Mouse (Mus musculus) gastrocnemius, adult 18-20 months (tissue): ENCODE measurements around the gene Lpcat1. TPM values are rescaled to one million over a fixed set of nuclear protein-coding genes. Genes with fewer than 3 reads are reported as not detected.
A peak's percentile ranks its signal among the peaks of the same experiment; 100 is the strongest.

ENCODE experiments used
- DNase-seq: peaks from one replicate; pipeline ENCODE4 v3.0.0; 2021; ENCODE audit warnings: low spot score
- long read RNA-seq, 2 experiments: library from polyadenylated mRNA; stranded (forward); transcript quantifications; one replicate each; pipeline ENCODE4 v2.0.0; 2021
- total RNA-seq, 2 experiments: library from RNA; stranded (reverse); gene quantifications; 2 replicates each; pipeline ENCODE4 v1.2.3; 2021

Lpcat1 gene
- 1 to 10 TPM; 2.3 to 2.4 TPM for total RNA-seq
- long read RNA-seq, experiment 1, partial matches to known transcripts: 0 of 6 reads
- long read RNA-seq, experiment 1, other reads (novel, unspliced or antisense): 4 of 6 reads
- long read RNA-seq, experiment 2, partial matches to known transcripts: 0 of 1 reads
- long read RNA-seq, experiment 2, other reads (novel, unspliced or antisense): 0 of 1 reads

DNA sequence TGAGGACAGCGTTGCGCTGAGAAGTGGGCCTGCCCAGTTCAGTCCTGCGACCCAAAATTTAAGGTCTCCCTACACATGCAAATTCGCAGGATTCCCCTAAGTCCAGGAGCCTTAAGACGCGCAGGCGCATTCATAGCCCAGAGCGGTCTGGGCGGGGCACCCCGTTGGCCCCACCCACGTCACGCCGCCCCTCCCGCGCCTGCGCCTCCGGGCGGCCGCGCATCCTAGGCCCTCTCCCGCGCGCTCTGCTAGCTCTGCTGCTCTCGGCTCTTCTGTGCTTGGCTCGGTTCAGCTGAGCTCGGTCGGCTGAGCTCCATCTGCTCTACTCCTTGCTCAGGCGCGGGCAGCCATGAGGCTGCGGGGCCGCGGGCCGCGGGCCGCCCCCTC, at the start of gene Lpcat1:
TSS of gene Lpcat1 (plus strand) at position 164 of the 387 bp plus-strand sequence.
- peak; percentile 77 for DNase-seq

DNA sequence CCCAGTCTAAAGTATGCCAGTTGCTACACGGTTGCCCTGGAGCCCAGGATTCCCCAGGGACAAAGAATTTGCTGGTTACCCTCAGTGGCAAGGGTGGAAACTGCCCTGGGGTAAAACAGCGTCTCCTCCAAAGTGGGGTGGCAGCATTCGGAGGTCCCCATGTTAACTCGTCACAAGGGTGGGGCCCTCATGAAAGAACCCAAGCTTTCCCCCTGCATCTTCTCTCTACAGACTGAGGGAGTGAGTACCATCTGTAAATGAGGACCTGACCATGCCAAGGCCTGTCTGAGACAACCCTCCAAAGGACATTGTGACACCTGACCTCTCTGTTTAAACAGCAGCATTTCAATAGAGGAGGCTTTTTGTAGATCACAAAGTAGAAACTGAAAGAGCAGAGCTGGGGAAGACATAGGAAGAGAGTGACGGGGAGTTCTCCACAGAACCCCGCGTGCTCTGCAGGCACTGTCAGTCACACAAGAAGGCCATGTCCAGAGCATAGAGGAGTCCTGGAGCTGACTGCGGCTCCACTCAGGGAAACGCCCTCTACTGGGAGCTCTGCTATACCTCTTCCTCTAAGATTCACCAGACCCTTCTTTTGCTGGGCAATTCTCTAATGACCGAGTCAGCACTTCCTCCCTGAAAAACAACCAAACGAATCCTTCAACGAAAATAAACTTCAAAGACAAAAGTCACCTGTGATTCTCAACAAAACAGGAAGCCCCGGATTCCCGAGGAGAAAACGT, 49.3 kb upstream of the Lpcat1 start:
- no peak for DNase-seq

GRCm38 (mm10) chr13:73418297-73418696, 48.7 kb upstream of the Lpcat1 start:
- no peak for DNase-seq

DNA sequence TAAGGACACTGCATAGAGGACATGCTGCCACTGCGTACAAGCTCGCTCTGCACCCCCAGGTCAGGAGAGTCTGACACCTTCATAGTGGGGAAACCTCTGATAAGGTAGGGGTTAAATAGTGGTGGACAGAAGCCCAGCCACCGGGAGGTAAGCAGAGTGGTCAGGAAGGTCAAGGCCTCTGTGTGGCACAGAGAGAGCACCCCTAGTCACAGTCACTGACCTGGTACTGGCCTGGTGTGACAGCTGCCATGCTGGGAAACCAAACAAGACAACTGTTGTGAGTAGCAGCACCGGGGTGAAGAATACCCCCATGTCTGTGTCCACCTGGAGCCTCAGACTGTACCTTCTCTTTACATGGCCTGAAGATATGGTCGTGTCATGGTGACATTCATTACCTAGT, 47.8 kb upstream of the Lpcat1 start:
- no peak for DNase-seq

DNA sequence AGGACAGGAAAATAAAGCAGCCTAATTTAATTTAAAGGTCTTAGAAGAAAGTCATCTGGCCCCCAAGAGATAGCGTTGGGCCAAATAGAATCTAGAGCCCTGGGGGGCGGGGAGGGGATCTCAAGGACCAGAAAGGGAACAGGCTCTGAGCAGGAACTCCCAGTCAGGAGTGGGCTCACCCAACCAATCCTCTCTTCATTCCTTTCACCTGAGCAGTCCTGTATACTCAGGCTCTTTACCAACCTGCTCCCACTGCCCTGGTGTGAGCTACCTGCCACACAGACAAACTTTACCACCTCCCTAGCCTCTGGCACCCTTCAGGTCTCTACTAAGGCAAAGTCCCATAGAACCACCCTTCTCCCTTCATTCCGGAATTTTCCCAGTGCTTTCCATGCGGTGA, 44.0 kb upstream of the Lpcat1 start:
- no peak for DNase-seq

DNA sequence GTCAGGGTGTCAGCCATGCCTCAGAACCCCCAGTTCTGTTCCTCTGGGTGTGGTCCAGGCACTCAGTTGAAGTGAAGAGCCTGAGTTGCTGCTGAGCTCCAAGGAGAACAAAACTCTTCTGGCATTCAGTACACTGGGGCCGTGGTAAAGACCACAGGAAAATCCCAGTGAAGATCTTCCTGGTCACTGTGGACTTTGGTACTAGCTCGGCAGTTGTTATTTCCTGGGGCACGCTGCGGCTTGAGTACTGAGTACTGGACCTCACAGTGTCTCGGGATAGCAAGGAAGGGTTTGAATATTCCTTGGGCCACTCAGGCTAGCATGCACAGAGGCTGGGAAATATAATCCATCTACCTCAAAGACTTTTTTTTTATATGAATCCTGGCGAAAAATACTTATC, 42.0 kb upstream of the Lpcat1 start:
- DNase-seq: no peak

- peak; percentile 56 for DNase-seq
These were observed 41.0 kb upstream of the Lpcat1 start for GRCm38 (mm10) chr13:73425839-73426490.

DNA sequence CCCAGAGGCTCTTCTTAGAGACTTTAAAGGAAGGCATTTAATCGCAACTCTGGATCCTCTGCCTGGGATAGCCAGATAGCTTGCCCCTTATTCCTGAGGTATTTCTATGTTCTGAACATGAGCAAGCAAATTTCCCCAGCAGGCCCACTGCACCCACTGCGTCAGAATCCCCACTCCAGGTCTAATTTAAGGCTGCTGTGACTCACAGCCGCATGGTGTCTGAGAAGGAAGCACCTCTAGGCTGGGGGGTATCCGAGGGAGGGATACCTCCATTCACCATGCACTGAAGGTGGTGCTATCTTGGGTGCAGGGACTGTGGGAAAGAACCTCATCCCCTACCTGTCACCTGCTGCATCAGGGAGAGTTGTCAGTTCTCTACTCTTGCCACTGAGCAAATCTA, 40.4 kb upstream of the Lpcat1 start:
- DNase-seq: no peak

DNA sequence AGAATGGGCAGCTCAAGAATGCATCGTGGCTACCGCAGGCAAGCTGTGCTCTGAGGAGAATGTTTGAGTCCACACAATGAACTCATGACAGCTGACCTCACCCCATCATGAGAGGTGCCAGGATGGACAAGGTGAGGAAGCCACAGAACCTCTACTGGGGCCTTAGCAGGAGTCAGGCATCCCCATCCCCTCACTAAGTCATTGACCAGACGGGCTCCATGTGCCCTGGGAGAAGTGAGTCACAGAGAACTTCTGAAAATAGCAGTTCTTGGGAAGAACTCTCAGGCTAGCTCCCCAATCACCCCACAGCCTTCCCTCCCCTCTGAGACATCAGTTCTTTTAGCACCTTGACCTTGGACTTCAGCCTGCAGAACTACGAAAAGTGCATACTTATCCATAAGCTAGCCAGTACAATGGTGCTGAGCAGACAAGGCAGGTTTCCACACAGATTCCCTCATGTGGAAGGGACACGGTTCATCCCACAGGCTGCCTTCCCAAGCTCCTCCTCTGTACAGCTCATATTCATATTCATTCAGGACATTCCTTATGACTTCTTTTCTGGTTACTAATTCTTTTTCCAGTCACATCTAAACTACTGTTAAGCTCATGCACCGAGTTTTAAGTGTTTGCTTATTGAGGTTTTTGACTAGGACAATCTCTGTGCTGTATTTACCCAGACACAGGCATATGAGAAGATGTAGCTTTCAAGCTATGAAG, 37.2 kb upstream of the Lpcat1 start:
- DNase-seq: no peak

DNA sequence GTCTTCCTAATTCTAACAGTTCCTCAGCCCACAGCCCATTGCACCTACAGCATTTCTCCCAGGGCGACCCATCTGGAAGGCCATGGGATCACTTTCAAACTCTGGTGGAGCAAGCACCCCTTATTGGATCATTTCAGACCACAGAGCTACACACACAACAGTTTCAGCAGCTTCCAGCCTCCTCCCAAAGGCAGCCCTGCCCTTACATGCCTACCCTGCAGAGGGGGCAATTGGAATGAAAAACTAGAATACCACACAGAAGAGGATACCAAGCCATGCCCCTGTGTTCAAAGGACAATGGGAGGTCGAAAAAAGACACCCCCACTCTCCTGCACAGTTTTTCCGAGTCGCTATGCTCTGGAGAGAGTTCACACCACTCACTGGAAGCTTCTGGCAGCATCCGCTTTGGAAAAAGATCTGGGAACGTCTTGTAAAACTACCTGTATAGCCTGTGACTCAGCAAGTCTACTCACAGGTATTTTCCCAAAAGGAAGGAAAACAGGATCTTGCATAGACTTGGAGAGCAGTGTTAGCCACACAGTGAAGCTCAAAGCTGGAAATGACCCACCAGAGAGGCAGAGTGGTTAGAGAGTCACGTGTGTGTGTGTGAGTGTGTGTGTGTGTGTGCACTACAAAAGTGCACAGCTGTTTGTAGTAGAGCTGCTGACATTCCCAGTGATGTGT, 34.4 kb upstream of the Lpcat1 start:
- no peak for DNase-seq

DNA sequence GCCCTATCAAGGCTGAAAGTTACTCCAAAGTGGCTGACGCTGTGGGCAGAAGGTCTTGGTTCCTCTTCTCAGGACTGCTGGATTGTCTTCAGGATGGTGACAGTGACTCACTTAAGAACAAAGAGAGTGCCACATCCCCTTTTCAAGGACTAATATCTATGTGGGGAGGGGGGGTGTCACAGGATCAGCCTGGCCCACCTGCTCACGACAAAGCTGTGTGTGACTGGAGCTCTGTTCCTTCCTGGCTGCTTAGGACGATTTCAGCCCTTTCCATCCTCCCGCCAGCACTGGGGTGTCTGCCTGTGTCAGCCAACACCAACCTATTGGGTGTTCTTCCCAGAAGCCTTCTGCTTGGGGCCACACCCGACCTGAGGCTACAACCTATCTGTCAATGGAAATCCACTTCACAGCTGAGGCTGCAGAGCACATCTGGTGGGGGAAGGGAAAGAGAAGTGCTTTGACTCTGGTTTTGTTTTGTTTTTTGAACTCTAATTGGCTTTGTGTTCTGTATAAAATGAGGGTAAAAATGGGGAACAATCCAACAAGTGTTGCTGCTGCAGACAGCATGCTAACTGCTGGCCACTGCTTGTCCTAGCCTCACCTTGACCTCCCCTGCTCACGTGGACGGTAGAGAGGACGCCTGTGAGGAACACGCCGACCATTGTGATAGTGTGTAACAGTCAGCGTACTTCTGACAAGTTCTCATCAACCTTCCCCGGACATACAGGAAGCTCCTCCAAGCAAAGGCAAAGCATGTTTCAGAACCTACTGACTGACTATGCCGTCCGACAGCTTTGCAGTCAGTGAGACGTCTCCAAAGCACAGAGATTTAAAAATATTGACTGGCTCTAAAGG, 33.1 kb upstream of the Lpcat1 start:
- no peak for DNase-seq

GRCm38 (mm10) chr13:73434687-73435086, 32.3 kb upstream of the Lpcat1 start:
- no peak for DNase-seq

- no peak for DNase-seq
These were observed 31.3 kb upstream of the Lpcat1 start for GRCm38 (mm10) chr13:73435662-73436061.

- DNase-seq: no peak
These were observed 27.9 kb upstream of the Lpcat1 start for GRCm38 (mm10) chr13:73439057-73439456.

DNA sequence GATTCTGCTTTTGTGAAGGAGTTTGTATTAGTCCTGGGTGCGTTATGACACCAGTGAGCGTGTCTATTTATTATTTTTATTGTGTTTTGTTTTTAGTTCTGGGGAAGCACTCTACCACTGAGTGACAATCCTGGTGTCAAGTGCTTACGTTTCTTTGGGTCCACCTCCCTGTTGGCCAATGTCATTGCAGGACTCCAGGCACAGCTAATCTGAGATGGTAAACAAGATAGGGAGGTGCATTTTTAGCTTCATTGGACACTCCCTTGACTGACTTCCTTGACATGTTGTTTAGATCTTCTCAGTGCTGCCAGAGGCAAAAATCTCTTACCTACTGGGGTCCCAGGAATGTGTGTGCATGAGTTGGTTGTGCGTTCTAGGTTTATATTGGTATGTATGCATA, 26.0 kb upstream of the Lpcat1 start:
- DNase-seq: no peak

- no peak for DNase-seq
These were observed 25.3 kb upstream of the Lpcat1 start for GRCm38 (mm10) chr13:73441686-73442085.

GRCm38 (mm10) chr13:73442431-73442830, 24.6 kb upstream of the Lpcat1 start:
- DNase-seq: no peak

DNA sequence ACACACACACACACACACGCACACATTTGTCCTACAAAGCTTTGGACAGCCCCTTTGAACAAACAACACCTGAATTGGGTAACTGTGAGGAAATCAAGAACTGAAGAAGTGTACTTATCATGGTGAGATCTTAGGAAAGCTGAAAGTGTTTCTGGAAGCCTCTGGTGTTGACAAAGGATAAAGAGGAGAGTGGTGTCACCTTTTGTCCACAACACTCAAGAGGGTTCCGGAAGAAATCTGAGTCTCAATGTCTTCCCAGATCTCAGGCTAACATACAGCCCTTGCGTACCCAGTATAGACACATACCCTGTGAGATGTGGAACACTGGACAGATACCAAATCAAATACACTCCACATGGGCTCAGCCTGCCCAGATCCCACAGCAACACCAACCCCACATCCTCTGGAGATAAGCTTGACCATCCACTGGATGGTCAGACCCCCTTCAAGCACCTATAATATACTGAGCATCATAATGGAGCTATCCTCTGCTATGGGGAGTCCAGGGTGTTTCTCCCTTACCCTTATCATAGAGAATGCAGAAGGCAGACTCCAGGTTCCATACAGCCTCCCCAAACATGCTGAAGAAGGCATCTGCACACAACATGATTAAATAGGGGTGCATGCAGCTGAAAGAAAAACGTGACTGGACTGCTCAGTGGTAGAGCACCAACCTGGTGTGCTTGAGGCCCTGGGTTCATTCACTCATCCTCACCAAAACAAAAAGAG, 23.7 kb upstream of the Lpcat1 start:
- DNase-seq: no peak

GRCm38 (mm10) chr13:73445087-73445486, 21.9 kb upstream of the Lpcat1 start:
- DNase-seq: peak; percentile 30

DNA sequence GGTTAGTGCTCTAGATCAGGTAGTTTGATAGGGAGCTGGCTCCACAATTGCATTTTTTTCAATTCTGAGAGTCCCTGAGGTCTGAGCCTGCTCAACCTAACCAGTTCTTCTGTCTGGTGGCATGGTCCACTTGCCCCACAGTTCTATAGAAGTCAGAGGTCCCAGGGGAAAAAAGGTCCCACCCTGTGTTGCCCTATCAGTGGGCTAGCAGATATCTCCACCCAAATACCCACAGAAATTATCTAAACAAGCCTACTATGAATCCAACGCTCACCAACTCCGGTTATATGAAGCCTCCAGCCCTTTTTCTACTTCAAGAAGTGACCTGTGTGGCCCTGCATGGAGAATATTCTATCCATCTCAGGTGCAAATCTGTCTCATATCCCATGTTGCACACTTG, 20.9 kb upstream of the Lpcat1 start:
- DNase-seq: no peak
